Mouse (Mus musculus) adrenal gland, adult 18-20 months (tissue): ENCODE data around the gene Olfr1410. TPM values are rescaled to one million over a fixed set of nuclear protein-coding genes. Genes with fewer than 3 reads are reported as not detected.
A peak's percentile ranks its signal among the peaks of the same experiment; 100 is the strongest.

Source experiments
- DNase-seq, 2 experiments: peaks; one replicate each; pipeline ENCODE4 v3.0.0; 2021 to 2022; ENCODE audit warnings: low spot score in 2 of 2
- total RNA-seq, 2 experiments: library from RNA; stranded (reverse); gene quantifications; 1 replicate in 1 of 2; 2 replicates in 1 of 2; pipeline ENCODE4 v1.2.3; 2021

Olfr1410 gene
- total RNA-seq, 2 experiments from 2014 or later: not detected

GRCm38 (mm10) chr1:92638736-92639135, 33.2 kb downstream of the Olfr1410 start:
- DNase-seq: no peak

GRCm38 (mm10) chr1:92640393-92640792, 34.8 kb downstream of the Olfr1410 start:
- DNase-seq: peak in 1 of 2 experiments; percentile 12

GRCm38 (mm10) chr1:92641514-92642272, 36.1 kb downstream of the Olfr1410 start, which contains the start of gene Cops9:
Gene Cops9, minus strand, starts transcription at chr1:92641985.
- DNase-seq: peak; percentile 84 to 88

GRCm38 (mm10) chr1:92643691-92644090, 38.1 kb downstream of the Olfr1410 start:
- peak in 1 of 2 experiments; percentile 16 for DNase-seq

- DNase-seq: peak in 1 of 2 experiments; percentile 12
Observed at GRCm38 (mm10) chr1:92644916-92645315, 39.3 kb downstream of the Olfr1410 start.

GRCm38 (mm10) chr1:92646111-92646510, 40.5 kb downstream of the Olfr1410 start:
- no peak for DNase-seq

GRCm38 (mm10) chr1:92646601-92647000, 41.0 kb downstream of the Olfr1410 start:
- DNase-seq: no peak

- DNase-seq: peak in 1 of 2 experiments; percentile 7
Observed at GRCm38 (mm10) chr1:92647026-92647425, 41.4 kb downstream of the Olfr1410 start.

- DNase-seq: peak; percentile 77
Observed at GRCm38 (mm10) chr1:92647752-92648151, 42.2 kb downstream of the Olfr1410 start.

GRCm38 (mm10) chr1:92648197-92648596, 42.6 kb downstream of the Olfr1410 start:
- peak in 1 of 2 experiments; percentile 18 for DNase-seq

- DNase-seq: peak; percentile 64 to 72
Observed at GRCm38 (mm10) chr1:92648673-92649072, 43.1 kb downstream of the Olfr1410 start, which contains the start of gene Otos. Gene Otos, minus strand, starts transcription at chr1:92648841.

GRCm38 (mm10) chr1:92651467-92651866, 45.9 kb downstream of the Olfr1410 start:
- no peak for DNase-seq

GRCm38 (mm10) chr1:92653179-92653578, 47.6 kb downstream of the Olfr1410 start:
- DNase-seq: no peak

GRCm38 (mm10) chr1:92654676-92655075, 49.1 kb downstream of the Olfr1410 start:
- no peak for DNase-seq

GRCm38 (mm10) chr1:92657025-92657820, 51.6 kb downstream of the Olfr1410 start:
- DNase-seq: peak in 1 of 2 experiments; percentile 38

- DNase-seq: no peak
Observed at GRCm38 (mm10) chr1:92659392-92659791, 53.8 kb downstream of the Olfr1410 start.

Other genes with a start within 250 kb of the Olfr1410 start
- 100 to 1,000 TPM; 352 to 602 TPM for gene Ndufa10, start 131.9 kb upstream of the Olfr1410 start, total RNA-seq
- gene Olfr1416, start 120.7 kb upstream of the Olfr1410 start, total RNA-seq: not detected
- gene Olfr1415, start 109.7 kb upstream of the Olfr1410 start, total RNA-seq: not detected
- not detected for gene Olfr1414, start 87.1 kb upstream of the Olfr1410 start, total RNA-seq
- not detected for gene Olfr1413, start 34.5 kb upstream of the Olfr1410 start, total RNA-seq
- not detected for gene Olfr1412, start 20.0 kb upstream of the Olfr1410 start, total RNA-seq
- not detected for gene Olfr1411, start 11.4 kb upstream of the Olfr1410 start, total RNA-seq
- gene Olfr12, start 12.0 kb downstream of the Olfr1410 start, total RNA-seq: not detected
- gene Cops9, start 36.2 kb downstream of the Olfr1410 start, total RNA-seq: 100 to 1,000 TPM; 348 to 366 TPM
- gene Otos, start 43.1 kb downstream of the Olfr1410 start, total RNA-seq: not detected
- gene Gpc1, start 225.9 kb downstream of the Olfr1410 start, total RNA-seq: 10 to 100 TPM; 43.3 to 65.4 TPM